Mouse (Mus musculus): ENCODE data around the gene Sptb. TPM values are rescaled to one million over a fixed set of nuclear protein-coding genes. Genes with fewer than 3 reads are reported as not detected.

The Sptb gene
- polyA plus RNA-seq, 1 experiment from 2014 or later = 0.91 TPM

DNA sequence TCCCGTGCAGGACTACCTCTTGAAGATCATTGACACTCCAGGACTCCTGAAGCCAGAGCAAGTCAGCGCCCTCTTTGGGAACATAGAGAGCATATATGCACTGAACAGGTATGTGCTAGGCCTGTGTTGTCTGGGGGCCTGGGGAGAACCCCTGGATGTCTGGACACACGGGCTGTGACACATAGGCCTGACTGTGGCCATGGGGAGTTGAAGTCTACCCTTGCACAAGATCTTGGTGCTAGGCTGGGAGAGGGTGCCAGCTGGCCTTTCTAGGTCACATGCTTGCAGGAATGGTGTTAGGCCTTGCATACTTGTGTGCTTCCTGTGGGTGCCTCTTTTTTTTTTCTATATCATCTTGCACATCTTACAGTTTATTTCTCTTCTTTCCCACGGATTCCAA, 148.2 kb downstream of the Sptb start:
- ATAC-seq (ENCODE audit: borderline replicate concordance, extremely low read depth, low FRiP score, low TSS enrichment) = no peak
- Histone ChIP-seq H3K9ac (no peak overlapping the region), H3K27ac (no peak overlapping the region), H3K27me3 (no peaks in the 10 kb centered on the region), H3K36me3 (peaks cover 26% of the 10 kb centered on the region), H3K4me2 (no peak overlapping the region), H3K4me3 (no peak overlapping the region), H3K9me3 (no peaks in the 10 kb centered on the region), H3K4me1 (no peaks in the 10 kb centered on the region)
- WGBS = 72% methylated on average over 4 of the region's 4 CpGs

DNA sequence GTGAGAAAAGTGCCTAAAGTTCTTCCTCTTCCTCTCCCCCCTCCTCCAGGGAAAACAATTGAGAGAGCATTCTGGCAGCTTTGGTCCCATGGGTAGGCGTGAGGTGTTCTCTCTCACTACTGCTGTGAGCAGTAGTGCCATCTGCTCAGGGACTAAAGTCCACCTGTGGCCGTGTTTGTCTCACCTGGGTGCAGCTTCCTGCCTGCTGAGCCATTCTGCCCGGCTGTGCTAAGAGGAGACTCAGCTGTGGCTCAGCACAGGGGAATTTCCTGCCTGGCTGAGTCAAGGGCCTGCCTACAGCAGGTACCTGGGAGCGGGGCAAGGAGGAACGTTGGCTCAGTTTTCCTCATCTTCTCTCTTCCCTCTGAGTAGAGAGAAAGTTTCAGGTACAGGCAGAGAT, 152.1 kb downstream of the Sptb start:
- H3K9ac ChIP-seq = no peak overlapping the region
- H3K9me3 ChIP-seq = no peaks in the 10 kb centered on the region
- WGBS = 44% methylated on average over 5 of the region's 5 CpGs
- peaks cover 5% of the 10 kb centered on the region; the same call in 1 of the 2 replicates for H3K36me3 ChIP-seq
- ATAC-seq (ENCODE audit: borderline replicate concordance, extremely low read depth, low FRiP score, low TSS enrichment) = no peak
- H3K4me2 ChIP-seq = no peak overlapping the region
- H3K27ac ChIP-seq = no peak overlapping the region
- no peak overlapping the region for H3K4me3 ChIP-seq
- peaks cover 9% of the 10 kb centered on the region for H3K4me1 ChIP-seq
- no peaks in the 10 kb centered on the region for H3K27me3 ChIP-seq

DNA sequence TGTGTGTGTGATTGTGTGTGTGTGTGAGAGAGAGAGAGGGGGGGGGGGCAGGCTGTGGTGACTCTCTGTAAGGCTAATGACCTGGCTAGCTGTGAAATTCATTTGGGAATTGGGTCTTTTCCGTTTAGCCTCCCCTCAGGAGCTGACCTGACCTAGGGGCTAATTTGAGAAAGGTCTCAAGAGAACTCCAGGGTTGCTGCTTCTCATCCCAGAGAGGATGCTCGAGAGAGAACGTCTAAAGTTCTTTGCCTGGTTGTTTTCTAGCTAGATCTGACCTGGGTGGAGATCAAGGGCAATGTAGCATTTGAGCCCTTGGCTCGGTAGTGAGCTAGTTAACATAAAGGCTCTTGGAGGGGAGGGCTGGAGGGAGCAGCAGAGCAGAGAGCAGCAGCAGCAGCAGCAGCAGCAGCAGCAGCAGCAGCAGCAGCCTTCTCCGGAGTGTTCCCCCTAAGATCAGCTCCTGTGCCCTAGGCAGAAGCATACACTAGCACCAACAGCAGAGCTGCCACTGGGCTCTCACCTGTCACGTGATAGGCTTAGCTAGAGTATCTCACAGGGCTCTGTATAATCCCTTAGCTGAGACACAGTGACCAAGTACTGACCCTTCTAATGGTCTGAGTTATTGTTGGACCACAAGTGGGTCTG, 153.5 kb downstream of the Sptb start:
- no peak overlapping the region for H3K4me3 ChIP-seq
- H3K27me3 ChIP-seq = no peaks in the 10 kb centered on the region
- no peak overlapping the region for H3K4me2 ChIP-seq
- no peak overlapping the region for H3K9ac ChIP-seq
- H3K36me3 ChIP-seq = peaks cover 5% of the 10 kb centered on the region; the same call in 1 of the 2 replicates
- peaks cover 17% of the 10 kb centered on the region for H3K4me1 ChIP-seq
- H3K9me3 ChIP-seq = no peaks in the 10 kb centered on the region
- WGBS = 22% methylated on average over 6 of the region's 6 CpGs
- H3K27ac ChIP-seq = no peak overlapping the region
- ATAC-seq (ENCODE audit: borderline replicate concordance, extremely low read depth, low FRiP score, low TSS enrichment) = no peak

DNA sequence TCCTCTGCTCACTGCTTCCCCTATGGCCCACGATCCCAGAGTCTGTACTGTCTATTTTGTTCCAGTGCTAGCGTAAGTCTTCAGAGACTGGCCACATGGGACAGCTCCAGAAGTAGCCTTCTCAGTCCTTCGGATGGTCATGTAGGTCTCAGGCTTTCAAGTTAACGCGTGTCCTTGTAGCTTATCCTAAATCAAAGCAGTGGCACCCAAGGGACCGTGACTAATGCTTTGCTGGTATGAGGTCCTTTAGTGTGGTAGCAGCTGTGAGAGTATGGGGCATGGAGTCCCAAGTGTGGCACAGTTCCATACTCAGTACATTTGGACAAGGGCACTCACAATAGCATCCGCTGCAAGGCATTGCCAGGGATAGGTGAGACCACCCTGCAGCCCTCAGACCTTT, 154.2 kb downstream of the Sptb start:
- Histone ChIP-seq H3K4me3 (no peak overlapping the region), H3K9ac (no peak overlapping the region), H3K27me3 (no peaks in the 10 kb centered on the region), H3K4me2 (no peak overlapping the region), H3K9me3 (no peaks in the 10 kb centered on the region), H3K36me3 (peaks cover 5% of the 10 kb centered on the region; the same call in 1 of the 2 replicates), H3K4me1 (peaks cover 23% of the 10 kb centered on the region), H3K27ac (no peak overlapping the region)
- no peak for ATAC-seq (ENCODE audit: borderline replicate concordance, extremely low read depth, low FRiP score, low TSS enrichment)
- 81% methylated on average over 7 of the region's 7 CpGs for WGBS

DNA sequence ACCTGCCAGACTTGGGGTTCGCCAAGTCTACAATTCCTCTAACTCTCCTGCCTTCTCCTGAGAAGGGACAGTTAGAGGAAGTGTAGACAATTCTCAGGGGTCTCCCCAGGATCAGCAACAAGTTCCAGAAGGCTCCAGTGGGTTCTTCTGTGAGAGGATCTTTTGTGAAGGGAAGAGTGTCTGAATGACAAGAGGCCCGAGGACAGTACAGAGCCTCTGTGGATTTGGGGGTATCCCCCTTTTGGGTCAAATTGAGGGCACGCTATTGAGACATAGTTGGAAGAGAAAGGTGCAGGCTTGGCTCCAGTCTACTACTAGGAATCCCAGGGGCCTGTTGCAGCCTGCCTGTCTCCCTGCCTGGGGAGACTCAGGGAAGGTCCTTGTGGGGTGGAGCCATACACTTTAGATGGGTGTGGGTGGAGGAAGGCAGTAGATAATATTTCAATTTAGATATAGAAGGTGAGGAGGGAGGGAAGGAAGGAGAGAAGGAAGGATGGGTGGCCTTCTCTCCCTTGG, 155.4 kb downstream of the Sptb start:
- Histone ChIP-seq H3K27ac (no peak overlapping the region), H3K27me3 (no peaks in the 10 kb centered on the region), H3K9me3 (no peaks in the 10 kb centered on the region), H3K4me1 (peaks cover 23% of the 10 kb centered on the region), H3K9ac (no peak overlapping the region), H3K36me3 (no peaks in the 10 kb centered on the region), H3K4me2 (no peak overlapping the region), H3K4me3 (no peak overlapping the region)
- ATAC-seq (ENCODE audit: borderline replicate concordance, extremely low read depth, low FRiP score, low TSS enrichment) = no peak
- 81% methylated on average over 3 of the region's 3 CpGs for WGBS

DNA sequence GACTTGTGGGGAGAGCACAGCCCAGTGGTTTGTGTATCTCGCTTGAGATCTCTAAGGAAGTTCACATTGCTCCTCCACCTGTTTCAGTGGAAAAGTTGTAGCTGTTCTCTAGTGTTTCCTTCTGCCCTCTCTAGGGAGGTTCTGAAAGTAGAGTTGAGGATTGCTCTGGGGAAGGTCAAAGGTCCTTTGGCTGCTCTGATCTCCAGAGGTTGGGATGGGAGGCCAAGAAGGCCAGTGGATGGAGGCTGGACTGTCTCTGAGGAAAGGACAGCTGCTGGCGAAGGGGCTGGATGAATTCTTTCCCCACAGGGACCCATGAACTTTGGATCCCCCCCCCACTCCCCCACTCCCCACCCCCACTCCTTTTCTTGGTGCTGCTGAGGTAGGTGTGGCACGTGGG, 156.0 kb downstream of the Sptb start:
- H3K27me3 ChIP-seq = no peaks in the 10 kb centered on the region
- no peak overlapping the region for H3K4me3 ChIP-seq
- no peak overlapping the region for H3K4me2 ChIP-seq
- no peak for ATAC-seq (ENCODE audit: borderline replicate concordance, extremely low read depth, low FRiP score, low TSS enrichment)
- H3K36me3 ChIP-seq = no peaks in the 10 kb centered on the region
- 89% methylated on average over 3 of the region's 3 CpGs for WGBS
- no peak overlapping the region for H3K9ac ChIP-seq
- H3K27ac ChIP-seq = no peak overlapping the region
- peaks cover 23% of the 10 kb centered on the region for H3K4me1 ChIP-seq
- no peaks in the 10 kb centered on the region for H3K9me3 ChIP-seq

DNA sequence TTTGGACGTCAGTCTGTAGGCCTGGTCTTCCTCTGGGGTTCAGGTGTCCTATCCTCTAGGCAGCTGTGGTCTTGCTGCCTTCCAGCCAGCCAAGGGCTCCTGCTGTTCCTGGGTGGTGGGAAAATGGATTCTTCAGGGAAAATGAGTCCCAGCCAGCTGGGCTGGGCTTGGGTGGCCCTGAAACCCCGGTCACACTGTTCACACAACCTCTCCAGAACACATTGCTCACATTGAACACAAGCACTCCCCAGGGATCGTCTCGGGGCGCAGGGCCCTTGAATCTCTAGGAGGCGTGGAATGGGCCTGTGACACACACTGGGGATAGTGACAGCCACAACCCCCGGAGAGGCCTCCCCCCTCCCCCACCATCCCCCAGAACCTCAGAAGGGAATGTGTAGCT, 156.4 kb downstream of the Sptb start:
- Histone ChIP-seq H3K4me2 (no peak overlapping the region), H3K4me3 (no peak overlapping the region), H3K9me3 (no peaks in the 10 kb centered on the region), H3K27me3 (no peaks in the 10 kb centered on the region), H3K27ac (no peak overlapping the region), H3K36me3 (no peaks in the 10 kb centered on the region), H3K4me1 (peaks cover 25% of the 10 kb centered on the region), H3K9ac (no peak overlapping the region)
- WGBS = 59% methylated on average over 7 of the region's 7 CpGs
- no peak for ATAC-seq (ENCODE audit: borderline replicate concordance, extremely low read depth, low FRiP score, low TSS enrichment)

DNA sequence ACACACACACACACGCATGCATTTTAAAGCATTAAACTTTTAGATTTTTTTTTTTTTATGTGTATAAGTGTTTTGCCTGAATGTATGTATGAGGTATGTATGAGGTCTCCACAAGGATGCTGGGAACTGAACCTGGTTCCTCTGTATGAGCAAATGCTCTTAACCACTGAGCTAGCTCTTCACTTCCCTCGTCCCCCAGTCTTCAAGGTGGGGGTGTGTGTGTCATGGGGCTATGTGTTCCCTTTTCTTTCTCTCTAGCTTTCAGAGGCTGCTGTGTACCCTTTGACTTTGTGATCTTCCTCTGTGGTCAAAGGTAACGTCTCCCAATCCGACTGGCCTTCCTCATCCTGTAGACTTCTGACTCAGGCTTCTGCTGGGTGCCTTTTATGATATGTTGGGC, 157.4 kb downstream of the Sptb start:
- Histone ChIP-seq H3K4me1 (peaks cover 35% of the 10 kb centered on the region), H3K27ac (no peak overlapping the region)
- 74% methylated on average over 4 of the region's 4 CpGs for WGBS

DNA sequence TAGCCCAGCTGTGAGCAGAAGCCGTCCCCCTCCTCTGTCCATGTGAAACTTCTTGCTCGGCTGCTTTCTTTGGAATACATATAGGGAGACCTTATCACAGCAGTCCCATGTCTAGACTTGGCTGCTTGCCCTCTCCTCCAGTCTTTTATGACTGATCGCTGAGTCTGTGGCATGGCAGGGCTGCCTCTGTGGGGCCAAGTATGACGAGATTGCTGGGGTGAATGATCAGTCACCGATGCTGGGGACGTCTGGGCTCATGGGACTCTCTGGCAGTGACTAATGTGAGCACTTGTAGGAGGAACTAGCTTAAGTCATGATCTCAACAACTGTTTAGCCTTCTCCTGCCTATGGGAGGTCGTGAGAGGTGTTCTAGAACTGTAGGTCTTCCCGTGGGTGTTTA, 158.0 kb downstream of the Sptb start:
- H3K4me2 ChIP-seq = no peak overlapping the region
- no peak overlapping the region for H3K4me3 ChIP-seq
- 24% methylated on average over 8 of the region's 8 CpGs for WGBS
- peaks cover 41% of the 10 kb centered on the region for H3K4me1 ChIP-seq
- H3K27ac ChIP-seq = peak overlapping the region; percentile 34; the same call in 1 of the 2 replicates
- H3K9ac ChIP-seq = no peak overlapping the region
- ATAC-seq (ENCODE audit: borderline replicate concordance, extremely low read depth, low FRiP score, low TSS enrichment) = peak; percentile 82
- H3K9me3 ChIP-seq = no peaks in the 10 kb centered on the region
- no peaks in the 10 kb centered on the region; the same call in 1 of the 2 replicates for H3K27me3 ChIP-seq
- H3K36me3 ChIP-seq = no peaks in the 10 kb centered on the region

More for the DNA sequence above, 157.4 kb downstream of the Sptb start:
- Histone ChIP-seq H3K27me3 (no peaks in the 10 kb centered on the region; the same call in 1 of the 2 replicates), H3K9ac (no peak overlapping the region), H3K36me3 (no peaks in the 10 kb centered on the region), H3K4me3 (no peak overlapping the region), H3K4me2 (no peak overlapping the region), H3K9me3 (no peaks in the 10 kb centered on the region)
- no peak for ATAC-seq (ENCODE audit: borderline replicate concordance, extremely low read depth, low FRiP score, low TSS enrichment)

DNA sequence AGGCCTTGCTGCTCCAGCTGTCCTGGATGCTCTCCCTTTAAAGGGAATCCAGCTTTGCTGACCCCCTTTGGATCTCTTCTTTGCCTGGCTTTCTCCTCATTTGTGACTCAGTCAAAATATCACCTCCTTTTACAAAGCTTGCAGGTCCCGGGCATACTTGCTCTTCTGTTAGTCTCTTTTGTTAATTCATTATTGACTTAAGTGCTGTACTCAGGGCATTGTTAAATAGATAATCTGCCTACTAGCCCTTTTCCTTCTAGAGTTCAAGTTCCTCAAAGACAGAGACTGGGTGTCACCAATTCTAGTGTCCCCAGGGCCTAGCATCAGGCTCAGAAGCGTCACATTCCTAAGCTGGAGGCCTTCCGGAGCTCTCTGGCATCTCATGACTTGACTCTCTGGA, 161.1 kb downstream of the Sptb start:
- Histone ChIP-seq H3K4me1 (peaks cover 63% of the 10 kb centered on the region), H3K36me3 (no peaks in the 10 kb centered on the region), H3K4me2 (no peak overlapping the region), H3K4me3 (no peak overlapping the region), H3K27ac (no peak overlapping the region; the same call in 1 of the 2 replicates), H3K27me3 (no peaks in the 10 kb centered on the region; the same call in 1 of the 2 replicates), H3K9me3 (no peaks in the 10 kb centered on the region), H3K9ac (no peak overlapping the region)
- no peak for ATAC-seq (ENCODE audit: borderline replicate concordance, extremely low read depth, low FRiP score, low TSS enrichment)
- WGBS = 49% methylated on average over 3 of the region's 3 CpGs

DNA sequence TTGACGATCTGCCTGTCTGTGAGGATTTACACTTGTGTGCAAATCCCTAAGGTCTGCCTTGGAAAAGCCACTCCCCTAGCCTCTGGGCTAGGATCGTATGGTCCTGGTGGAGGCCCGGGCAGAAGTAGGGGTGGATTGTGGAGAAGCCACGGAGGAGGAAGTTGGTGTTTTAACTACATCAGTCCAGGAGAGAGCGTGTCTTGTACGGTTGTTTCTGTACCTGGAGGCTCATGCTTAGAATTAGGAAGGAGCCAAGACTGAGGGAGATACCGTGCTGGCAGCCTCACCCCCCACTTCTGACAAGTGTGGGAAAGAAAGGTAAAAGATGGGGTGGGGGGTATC, 162.3 kb downstream of the Sptb start:
- 22% methylated on average over 7 of the region's 7 CpGs for WGBS
- no peaks in the 10 kb centered on the region for H3K36me3 ChIP-seq
- peaks cover 57% of the 10 kb centered on the region for H3K4me1 ChIP-seq
- peak overlapping the region; percentile 94 for H3K27ac ChIP-seq
- no peak for ATAC-seq (ENCODE audit: borderline replicate concordance, extremely low read depth, low FRiP score, low TSS enrichment)
- no peaks in the 10 kb centered on the region for H3K9me3 ChIP-seq
- H3K4me3 ChIP-seq = peak overlapping the region; percentile 20; the same call in 1 of the 2 replicates
- H3K4me2 ChIP-seq = peak overlapping the region; percentile 49
- H3K9ac ChIP-seq = peak overlapping the region; percentile 10; the same call in 1 of the 2 replicates
- no peaks in the 10 kb centered on the region; the same call in 1 of the 2 replicates for H3K27me3 ChIP-seq

DNA sequence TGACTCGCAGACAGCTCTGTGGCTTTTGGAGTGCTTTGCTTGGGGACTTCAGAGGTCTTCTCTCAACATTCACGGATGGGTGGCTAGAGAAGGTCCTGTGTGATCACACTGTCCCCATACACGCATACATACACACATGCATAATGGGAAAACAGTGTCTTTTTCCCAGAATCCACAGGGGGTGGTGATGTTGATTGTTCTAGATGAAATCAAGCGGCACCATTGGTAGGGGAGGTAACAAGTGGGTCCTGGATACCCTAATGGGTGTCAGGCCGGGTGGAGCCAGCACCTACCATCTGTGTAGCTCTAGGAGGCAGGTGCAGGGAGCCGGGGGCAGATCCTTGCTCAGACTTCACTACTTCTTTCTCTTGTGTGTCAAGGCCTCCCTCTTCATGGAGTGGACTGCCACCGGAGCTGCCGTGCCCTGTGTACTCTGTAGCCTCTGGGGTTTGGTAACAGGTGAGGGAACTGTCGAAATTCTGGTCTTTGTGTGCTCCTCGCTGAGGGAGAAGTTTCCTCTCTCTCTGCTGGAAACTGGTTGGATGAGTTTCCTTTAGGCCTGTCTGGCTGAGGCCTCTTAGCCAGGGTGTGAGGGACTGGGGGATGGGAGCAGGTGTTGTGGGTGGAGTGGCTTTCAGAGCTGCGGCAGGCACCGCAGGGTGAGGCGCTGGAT, 162.8 kb downstream of the Sptb start:
- Histone ChIP-seq H3K27me3 (no peaks in the 10 kb centered on the region; the same call in 1 of the 2 replicates), H3K4me3 (peak overlapping the region; percentile 20), H3K9me3 (no peaks in the 10 kb centered on the region), H3K4me2 (peak overlapping the region; percentile 49), H3K27ac (peak overlapping the region; percentile 94), H3K9ac (peak overlapping the region; percentile 10; the same call in 1 of the 2 replicates), H3K4me1 (peaks cover 56% of the 10 kb centered on the region), H3K36me3 (no peaks in the 10 kb centered on the region)
- ATAC-seq (ENCODE audit: borderline replicate concordance, extremely low read depth, low FRiP score, low TSS enrichment) = peak; percentile 58
- 38% methylated on average over 13 of the region's 13 CpGs for WGBS
